Mouse (Mus musculus) kidney, adult 9 months (tissue): Measurements from ENCODE around the gene Fbxl2.

Experiments
- DNase-seq: peaks from one replicate; pipeline ENCODE4 v3.0.0; 2022

Gene Fbxl2

DNA sequence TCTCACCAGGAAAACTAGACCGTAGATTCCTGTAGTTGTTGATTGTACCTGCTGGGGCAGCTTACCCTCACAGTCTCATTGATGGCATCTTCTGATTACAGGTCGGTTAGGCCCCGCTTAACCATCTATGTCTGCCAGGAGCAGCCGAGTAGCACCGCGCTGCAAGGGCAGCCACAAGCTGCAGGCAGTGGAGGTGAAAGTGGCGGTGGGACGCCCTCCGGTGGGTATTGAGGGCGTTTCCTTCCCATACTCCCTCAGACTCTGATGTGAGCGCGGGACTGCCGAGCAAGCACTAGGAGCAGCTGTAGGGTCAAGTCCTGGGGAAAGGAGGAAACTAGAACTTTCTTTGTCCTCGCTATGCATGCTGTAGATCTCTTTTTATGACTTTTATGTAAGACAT is 76.0 kb downstream of the Fbxl2 start:
- no peak for DNase-seq

DNA sequence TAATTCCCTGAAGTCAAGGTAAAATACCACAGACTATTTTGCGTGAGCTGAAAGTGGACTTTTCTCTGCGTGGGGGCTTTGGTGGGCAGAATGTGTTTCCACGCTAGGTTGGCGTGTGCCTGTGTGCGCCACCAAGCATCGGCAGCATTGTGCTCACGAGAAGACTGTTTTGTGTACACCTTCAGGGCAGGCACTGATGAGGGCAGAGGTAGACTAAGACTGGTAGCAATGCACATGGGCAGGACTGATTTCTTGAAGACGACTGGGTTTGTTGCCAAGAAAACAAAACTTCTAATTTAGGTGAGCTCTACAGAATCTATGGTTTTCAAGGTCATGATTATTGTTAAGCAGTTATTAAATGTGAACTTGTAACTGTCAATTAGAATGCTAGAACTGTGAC is 76.6 kb downstream of the Fbxl2 start:
- DNase-seq = no peak

DNA sequence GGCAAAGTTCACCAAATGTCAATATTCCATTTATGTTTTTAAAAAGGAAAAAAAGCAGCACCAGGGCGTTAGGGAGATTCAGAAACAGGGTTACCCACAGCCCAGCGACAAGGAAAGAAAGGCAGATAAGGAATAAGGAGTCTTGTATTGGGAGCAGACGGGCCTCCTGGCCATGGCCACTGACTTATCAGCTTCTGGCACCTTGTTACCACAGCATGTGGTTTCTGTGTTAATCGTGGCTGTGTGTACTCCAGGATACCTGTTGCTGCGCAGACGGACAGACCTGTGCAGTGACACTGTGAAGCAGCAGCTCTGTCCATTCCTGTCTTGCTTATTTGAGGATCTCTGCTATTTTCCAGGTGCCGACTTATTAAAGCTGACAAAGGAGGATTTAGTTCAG is 77.0 kb downstream of the Fbxl2 start:
- DNase-seq = no peak

DNA sequence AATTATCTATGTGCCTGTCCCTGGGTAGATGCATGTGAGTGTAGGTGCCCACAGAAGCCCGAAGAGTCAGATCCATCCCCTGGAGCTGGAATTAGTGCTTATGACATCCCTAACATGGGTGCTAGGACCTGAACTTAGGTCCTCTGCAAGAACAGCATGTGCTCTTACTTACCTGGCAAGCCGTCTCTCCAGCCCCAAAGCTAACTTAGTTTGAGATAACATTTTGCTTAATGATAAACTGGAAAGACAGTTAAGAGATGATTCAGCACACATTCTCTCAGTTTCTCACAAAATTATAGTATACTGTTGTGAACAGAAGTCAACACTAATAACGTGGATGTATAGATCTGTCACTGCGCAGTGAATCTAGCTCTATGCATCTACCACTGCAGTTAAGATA is 79.2 kb downstream of the Fbxl2 start:
- no peak for DNase-seq

DNA sequence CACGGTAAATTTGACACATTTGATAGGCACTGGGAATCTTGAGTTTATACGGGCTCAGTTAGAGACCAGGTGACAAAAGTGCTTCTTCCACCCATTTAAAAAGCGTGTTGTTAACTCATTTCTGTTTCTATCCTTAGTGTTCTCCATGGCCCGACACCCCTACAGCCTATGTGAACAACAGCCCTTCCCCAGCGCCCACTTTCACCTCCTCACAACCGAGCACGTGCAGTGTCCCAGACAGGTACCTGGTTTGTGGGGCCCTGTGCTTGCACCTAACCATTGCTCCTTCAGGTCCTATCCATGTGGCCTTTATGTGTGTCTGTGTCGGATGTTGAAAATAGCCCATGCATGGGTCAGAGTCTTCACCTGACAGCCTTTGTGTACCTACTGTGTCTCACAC is 81.6 kb downstream of the Fbxl2 start:
- DNase-seq = no peak

DNA sequence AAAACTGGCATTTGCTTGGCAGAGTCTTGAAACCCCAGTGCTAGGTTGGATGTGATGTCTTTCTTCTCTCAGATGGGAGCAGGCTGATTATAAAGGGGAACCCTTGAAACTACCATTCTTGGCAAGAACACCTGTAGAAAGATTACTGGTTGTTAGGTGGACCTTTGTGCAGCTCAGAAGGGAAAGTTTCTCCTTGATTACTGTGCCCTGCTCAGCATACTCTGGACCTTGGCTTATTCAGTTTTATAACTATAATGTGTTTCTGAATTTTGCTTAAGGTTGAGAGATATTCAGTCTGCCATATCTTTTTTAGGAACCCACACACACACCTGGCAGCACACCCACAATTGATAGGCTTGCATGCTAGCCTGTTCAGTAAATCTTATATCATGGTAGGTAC is 82.3 kb downstream of the Fbxl2 start:
- DNase-seq = no peak

DNA sequence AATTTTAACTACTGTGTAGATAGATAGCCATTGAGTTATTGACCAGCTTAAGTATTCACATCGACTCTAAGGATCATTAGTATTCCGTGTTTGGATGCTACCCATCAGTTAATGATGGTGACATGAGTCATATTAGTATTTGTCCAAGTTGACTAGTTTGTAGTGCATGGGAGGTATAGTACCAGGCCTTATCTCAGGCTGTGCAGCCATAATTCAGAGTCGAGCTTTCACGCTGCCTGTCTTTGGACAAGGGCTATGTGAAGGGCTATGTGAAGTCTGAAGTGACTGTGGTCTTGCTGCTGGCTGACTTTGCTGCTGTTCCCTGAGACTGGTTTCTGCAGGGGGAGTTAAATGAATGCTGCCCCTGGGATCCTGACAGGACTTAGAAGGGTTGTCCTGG is 88.2 kb downstream of the Fbxl2 start:
- no peak for DNase-seq

DNA sequence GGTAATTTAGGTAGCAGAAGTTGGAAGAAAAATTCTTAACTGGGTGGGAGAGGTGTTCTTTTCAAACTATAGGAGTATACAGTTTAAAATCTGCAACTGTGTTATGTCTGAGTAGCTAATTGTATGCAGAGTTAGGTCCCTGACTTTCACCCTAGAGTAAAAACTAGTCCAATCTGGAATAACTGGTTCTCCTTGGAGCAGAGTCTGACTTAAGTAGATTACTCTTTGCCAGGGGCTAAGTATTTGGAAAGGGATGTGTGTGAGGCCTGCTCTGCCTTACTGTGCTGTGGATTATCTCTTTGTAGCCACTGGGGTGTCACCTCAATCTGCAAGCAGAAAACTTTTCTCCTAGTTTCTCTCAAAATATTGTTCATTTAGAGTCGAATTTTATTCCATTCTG is 98.8 kb downstream of the Fbxl2 start:
- peak; percentile 24 for DNase-seq

DNA sequence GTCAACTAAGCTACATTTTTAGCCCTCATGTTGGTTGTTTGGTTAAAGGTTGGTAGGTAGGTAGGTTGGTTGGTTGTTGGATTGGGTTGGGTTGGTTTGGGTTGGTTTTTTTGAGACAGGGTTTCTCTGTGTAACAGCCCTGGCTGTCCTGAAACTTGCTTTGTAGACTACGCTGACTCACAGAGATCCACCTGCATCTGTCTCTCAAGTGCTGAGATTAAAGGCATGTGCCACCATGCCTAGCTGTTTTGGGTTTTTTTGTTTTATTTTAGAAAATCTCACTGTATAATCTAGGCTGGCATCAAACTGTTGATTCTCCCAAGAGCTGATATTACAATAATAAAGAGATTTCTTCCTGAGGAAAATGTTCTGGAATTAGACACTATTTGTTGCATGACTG is 102.6 kb downstream of the Fbxl2 start:
- DNase-seq = no peak

DNA sequence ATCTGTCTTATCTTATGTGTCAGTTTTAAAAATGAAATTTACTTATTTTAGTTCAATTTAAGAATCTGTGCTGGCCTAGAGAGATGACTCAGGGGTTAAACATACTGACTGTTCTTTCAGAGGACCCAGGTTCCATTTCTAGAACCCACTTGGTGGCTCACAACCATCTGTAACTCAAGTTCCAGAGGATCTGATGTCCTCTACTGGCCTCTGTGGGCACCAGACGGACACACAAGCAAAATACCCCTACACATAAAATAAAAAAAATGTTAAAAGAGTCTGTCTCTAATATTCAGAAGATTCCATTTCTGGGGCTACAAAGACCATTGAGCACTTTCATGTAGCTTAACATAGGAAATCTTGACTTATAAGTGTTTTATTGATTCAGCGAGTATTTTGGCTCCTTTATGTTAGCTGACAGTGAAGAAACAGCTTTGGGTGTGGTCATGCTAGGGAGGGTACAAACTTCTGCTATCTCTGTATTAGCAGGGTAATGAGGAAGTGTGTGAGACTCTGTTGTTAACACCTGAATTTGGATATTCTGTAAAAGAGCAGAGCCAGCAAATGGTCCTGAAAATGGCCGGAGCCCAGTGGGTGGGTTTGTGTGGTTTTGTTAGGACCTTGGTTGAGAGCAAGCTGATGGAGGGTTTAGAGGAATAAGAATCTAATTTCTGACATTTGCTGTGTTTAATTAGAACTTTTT is 104.7 kb downstream of the Fbxl2 start:
- DNase-seq = no peak

DNA sequence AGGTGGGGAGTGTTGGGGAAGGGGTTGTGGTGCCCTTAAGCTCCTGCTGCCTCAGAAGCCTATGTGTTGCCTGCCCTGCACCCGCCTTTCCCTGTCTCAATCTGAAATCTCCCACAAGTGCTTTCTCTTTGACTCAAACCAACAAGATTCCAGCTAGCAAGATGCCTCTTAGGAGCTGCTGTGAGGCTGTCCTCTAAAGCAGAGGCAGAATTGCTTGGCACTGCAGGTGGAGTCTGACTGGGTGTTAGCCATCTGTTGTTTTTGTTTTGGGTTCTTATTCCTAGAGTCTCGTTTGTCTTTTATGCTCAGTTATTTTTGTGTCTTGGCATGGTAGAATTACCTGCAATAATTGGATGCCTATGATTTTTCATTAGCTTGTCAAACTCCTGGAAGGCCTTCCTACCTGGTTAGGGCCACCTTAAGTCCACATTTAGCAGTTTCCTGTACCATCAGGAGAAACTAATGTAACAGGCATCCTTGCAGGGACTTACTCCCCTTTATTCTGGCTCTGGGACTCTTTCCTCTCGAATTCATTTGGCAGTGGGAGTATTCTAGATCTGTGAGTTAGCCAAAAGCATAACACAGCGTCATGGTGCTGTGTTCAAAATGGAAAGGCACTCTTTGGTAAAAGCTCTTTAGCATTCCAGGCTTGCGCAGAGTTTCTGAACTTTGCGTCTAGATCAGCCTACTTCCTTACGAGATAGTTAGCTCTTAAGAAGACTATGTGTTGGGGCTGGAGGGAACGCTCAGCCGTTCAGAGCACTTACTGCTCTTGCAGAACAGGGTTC is 106.7 kb downstream of the Fbxl2 start:
- DNase-seq = no peak

DNA sequence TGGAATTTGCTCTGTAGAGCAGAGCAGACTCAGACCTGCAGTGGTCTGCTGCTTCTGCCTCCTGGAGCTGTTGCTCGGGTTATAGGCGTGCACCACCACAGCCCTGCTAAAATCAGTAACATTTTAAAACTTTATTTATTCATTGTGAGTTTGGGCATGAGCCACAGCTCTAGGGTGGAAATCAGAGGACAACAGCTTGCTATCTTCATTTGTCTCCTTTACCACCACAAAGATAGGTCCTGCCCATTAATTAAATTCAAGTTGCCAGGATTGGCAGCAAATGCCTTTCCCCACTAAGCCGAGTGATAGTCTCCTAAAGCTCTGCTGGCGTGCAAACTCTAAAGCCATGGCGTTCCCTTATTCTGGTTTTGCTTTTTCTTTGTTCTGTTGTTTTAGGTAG is 110.4 kb downstream of the Fbxl2 start:
- DNase-seq = no peak

DNA sequence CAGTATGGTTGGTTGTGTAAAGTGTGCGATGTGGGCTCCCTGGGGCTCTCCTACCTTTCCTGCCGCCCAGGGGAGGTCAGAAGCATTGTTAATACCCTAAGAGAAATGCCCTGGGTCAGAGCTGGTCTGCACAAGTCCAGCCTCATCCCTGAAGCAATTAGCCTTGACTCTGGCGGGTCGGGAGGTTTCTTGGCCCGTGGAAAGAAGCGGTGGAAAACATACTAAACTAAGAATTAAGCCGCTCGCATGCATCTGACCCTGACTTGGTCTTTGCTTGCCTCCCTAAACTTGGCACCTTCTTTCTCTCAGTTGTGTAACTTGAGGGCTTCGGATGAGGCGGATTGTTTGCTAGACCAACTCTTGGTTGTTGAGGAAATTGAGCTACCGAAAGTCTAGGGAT is 113.5 kb downstream of the Fbxl2 start:
- peak; percentile 26 for DNase-seq

DNA sequence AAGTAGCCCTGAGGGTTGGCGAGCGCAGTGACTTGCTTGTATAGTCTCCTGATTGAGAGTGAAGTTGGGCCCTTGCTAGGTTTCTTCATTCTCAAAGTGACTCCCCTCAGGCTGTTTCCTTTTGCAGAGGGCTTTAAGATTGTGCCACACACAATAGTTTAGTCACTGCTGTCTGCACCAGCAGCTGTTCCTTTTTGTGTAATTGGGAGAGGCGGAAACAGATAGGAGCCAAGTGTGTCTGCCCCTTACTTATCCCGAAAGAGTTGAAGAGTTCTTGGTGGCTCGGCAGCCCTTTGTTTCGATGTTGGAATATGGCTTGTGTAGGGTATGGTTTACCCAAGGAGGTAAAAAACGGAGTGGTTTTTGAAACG is 113.9 kb downstream of the Fbxl2 start:
- no peak for DNase-seq

DNA sequence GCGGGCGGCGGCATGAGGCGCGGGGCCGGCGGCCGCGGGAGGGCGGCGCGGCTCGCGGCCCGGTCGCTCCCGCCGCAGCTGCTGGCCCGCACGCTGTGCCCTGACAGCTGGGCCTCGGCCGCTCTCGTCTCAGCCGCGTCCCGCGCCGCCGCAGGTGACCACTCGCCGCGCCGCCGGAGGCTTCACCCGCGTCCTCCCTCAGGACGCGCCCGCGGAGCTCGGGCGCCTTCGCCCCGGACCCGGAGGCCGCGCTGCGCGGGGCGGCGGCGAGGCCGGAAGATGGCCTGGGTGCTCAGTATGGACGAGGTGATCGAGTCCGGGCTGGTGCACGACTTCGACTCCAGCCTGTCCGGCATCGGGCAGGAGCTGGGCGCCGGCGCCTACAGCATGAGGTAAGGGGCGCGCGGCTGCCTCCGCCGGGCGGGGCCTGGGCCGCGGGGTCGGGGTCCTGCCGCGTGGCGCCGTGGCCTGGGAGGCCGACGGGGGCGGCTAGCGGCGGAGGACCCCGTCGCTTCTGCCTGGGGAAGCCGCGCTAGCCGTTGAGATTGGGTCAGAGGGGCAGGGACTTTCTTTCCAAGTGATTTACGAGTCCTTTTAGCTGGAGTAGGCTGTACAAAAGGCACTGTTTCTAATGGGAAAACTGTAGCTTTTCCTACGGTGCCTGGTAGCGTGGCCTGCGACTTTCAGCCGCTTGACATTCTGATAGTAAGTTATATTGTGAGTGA is 114.5 kb downstream of the Fbxl2 start:
- peak; percentile 31 for DNase-seq

DNA sequence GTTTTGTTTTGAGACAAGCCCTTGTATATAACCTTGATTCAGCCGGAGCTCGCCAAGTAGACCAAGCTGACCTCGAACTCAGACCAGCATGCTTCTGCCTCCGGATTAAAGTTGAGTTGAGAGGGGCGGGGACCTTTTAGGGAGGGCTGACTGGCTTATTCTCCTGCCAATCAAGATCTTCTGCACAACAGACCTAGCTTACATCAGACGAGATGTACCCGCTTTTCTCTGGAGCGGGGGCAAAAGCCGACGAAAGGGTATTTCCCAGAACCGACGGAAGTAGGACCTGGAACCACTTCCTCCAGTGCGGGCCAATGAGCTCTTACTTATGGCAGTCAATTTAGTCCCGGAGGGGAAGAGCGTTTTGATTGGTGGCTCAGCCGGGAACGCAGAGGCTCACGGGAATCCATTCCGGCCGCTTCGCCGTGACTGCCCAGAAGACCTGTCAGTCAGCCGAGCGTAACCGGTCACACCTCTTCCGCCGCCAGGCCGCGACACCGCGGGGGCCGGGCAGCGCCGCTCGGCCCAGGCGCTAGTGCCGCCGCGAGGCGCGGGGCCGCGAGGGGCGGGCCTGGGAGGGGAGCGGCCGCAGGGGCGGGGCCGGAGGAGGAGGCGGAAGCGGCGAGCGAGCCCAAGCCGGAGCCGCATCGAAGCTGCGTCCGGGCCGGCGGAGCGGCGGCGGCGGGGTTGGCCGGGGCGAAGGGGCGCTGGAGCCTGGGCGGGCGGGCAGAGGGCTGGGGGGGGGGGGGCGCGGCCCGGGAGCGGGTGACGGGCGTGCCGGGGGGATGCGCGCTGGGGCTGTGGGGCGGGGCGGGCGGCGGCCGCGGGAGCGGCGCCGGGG is 115.2 kb downstream of the Fbxl2 start, which contains the start of gene Ubp1:
TSS of gene Ubp1 (plus strand) at position 401 of the 841 bp plus-strand sequence.
- DNase-seq = peak; percentile 99

DNA sequence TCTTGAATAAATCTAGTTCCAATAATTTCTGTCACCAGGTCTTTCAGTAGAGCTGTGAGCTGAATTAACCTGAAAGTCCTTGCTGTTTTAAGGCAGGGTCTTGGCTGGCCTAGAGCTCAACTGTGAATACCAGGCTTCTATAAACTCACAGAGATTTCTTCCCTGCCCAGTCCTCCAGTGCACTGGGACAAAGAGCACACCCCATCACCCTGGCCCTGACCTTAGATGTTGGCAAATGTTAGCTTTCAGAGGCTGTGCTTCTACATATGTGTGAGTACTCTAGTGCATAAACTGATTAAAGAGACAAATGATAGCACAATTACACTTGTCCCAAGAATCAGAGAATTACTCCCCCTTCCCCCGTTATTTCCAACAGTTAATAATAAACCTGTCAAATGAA is 116.3 kb downstream of the Fbxl2 start:
- no peak for DNase-seq

DNA sequence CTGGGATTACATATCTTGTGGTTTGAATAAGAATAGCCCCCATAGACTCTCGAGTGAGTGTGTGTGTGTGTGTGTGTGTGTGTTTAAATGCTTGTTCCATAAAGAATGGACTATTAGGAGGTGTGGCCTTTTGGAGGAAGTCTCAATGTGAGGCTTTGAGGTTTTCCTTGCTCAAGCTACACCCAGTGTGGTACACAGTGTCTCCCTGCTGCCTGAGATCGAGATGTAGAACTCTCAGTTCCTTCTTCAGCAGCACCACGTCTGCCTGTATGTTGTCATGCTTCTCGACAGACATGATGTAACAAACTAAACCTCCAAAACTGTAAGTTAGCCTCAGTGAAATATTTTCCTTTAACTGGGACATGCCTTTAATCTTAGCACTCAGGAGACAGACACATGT is 117.4 kb downstream of the Fbxl2 start:
- DNase-seq = no peak

DNA sequence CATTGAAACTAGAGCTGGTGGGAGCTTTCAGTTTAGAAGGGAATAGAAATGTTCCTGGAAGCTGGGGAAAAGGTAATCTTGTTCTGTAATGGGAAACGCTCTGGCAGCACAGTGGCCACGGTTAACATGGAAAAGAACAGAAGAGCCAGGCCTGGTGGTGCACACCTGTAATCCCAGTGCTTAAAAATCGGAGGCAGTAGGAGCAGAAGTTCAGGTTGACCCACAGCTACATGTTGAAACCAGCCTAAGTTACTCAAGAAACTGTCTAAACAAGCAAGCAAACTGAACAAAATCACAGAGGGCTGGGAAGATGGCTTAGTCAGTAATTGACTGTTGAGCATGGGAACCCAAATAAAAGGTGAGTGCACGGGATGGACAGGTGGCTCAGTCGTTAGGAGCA is 121.1 kb downstream of the Fbxl2 start:
- DNase-seq = no peak

DNA sequence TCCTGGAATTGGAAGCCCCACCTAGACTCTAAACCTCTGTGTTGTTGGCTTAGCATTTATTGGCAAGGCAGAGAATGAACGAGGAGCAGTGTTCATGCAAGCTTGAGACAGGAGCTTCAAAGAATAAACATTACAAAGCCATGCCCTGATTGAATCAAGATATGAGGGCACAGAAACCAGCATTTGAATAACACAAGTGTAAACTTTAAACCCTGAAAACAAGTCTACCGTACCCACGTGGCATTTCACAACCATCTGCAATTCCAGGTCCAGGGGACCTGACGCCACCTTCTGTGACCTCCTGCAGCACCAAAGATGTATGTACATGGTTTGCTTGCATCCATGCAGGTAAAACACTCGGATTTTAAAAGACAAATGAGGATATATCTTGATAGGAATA is 123.3 kb downstream of the Fbxl2 start:
- DNase-seq = no peak

DNA sequence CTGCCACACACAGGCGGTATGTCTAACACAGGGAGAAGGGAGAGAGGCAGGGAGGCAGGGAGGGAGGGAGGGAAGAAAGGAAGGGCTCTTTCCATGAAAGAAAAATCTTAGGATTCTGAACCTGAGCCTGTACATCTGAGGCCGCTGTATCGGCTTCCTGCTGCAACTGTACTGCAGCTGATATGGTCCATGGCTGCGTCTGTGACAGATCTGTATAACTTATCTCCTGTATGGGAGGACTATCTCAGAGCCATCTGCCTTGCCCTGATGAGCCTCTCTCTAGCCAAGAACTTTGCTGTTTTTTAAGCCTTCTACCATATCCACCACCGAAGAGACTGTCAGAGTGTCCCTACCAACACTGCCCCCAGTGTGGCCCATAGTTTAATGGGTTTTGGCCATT is 130.2 kb downstream of the Fbxl2 start:
- no peak for DNase-seq
